Mouse (Mus musculus): ENCODE measurements around the gene Olfr670. TPM values are rescaled to one million over a fixed set of nuclear protein-coding genes. Genes with fewer than 3 reads are reported as not detected.
"Not testable (repeated sequence)": the region's sequence is repeated elsewhere in the genome, so short reads cannot be mapped to it uniquely, and the experiment has no call there.

The Olfr670 gene
- not detected in 2 replicates for polyA plus RNA-seq (2012; rRNA removed)

DNA sequence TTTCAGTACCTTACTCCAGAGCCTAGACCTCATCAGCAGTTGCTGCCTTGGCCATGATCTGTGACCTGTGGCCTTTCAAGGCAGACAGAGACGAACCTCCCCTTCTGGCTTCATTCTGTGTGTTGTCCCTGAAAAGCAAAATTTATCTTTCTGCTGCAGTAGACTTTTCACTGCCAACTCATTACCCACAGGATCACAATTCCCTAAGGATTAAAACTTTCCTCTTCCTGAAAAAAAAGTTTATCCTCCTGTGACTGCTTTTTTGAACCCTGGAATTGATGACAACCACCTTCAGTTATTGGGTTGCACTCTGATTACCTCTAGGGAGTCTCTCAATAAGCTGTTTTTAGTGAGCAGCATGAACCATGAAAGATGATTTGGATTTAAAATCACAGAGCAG lies at the start of gene Olfr670:
Gene Olfr670 (minus strand): TSS at position 101 of the 400 bp plus-strand sequence.
- H3K36me3 ChIP-seq (ENCODE audit: control insufficient read depth, insufficient read depth, low read length): no peaks in the 10 kb centered on the region
- 53% methylated on average over 1 of the region's 1 CpGs for WGBS
- DNase-seq (ENCODE audit: low read depth in 1 of 2, low spot score in 2 of 2): no peak
- TF ChIP-seq POLR2A (IDR thresholded peaks at IDR 0.05; ENCODE audit: low read depth, low read length) (no peak), CTCF (IDR thresholded peaks at IDR 0.05; ENCODE audit: extremely low read depth, insufficient read depth, insufficient read length, insufficient replicate concordance) (no peak)
- no peak within 1 kb of the TSS for H3K27ac ChIP-seq (ENCODE audit: insufficient read depth, low read length)
- no peaks in the 10 kb centered on the region for H3K27me3 ChIP-seq (ENCODE audit: control insufficient read depth, insufficient read depth, low read length)
- no peak within 1 kb of the TSS for H3K4me3 ChIP-seq (ENCODE audit: extremely low read depth, insufficient read depth, insufficient read length)
- no peaks in the 10 kb centered on the region for H3K4me1 ChIP-seq (ENCODE audit: control insufficient read depth, insufficient read depth, insufficient read length)

- DNase-seq (ENCODE audit: low read depth in 1 of 2, low spot score in 2 of 2): no peak
- H3K27ac ChIP-seq (ENCODE audit: insufficient read depth, low read length): no peak within 1 kb of the TSS
- no peaks in the 10 kb centered on the region for H3K27me3 ChIP-seq (ENCODE audit: control insufficient read depth, insufficient read depth, low read length)
- H3K4me3 ChIP-seq (ENCODE audit: extremely low read depth, insufficient read depth, insufficient read length): no peak within 1 kb of the TSS
- no peaks in the 10 kb centered on the region for H3K4me1 ChIP-seq (ENCODE audit: control insufficient read depth, insufficient read depth, insufficient read length)
- TF ChIP-seq POLR2A (IDR thresholded peaks at IDR 0.05; ENCODE audit: low read depth, low read length): no peak
- no peaks in the 10 kb centered on the region for H3K36me3 ChIP-seq (ENCODE audit: control insufficient read depth, insufficient read depth, low read length)
Observed at GRCm38 (mm10) chr7:105001929-105002328, 39.5 kb upstream of the Olfr670 start, which contains the start of gene Olfr672. Olfr672 (minus strand) TSS chr7:105002029.

DNA sequence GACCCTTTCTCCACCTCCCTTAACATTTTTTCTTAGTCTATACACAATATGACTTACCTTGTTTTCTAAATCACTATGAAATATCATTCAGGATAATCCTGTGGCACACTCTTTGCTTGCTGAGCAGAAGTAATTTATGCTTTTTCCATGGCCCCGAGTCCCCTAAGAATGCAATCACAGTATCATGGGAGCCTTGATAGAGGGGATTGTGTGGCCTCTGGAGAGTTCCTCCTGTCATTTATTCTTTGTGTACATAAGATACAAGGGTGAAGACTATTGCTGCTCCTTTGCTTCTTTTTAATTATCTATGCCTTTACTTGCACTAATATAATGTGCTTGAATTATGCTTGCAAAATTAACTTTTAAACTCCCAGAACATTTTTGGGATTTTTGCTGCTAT lies 16.6 kb upstream of the Olfr670 start, which contains the start of gene Olfr671:
Gene Olfr671 (minus strand): TSS at position 101 of the 400 bp plus-strand sequence.
- Histone ChIP-seq H3K4me1 (ENCODE audit: control insufficient read depth, insufficient read depth, insufficient read length) (no peaks in the 10 kb centered on the region), H3K36me3 (ENCODE audit: control insufficient read depth, insufficient read depth, low read length) (no peaks in the 10 kb centered on the region), H3K27me3 (ENCODE audit: control insufficient read depth, insufficient read depth, low read length) (no peaks in the 10 kb centered on the region), H3K4me3 (ENCODE audit: extremely low read depth, insufficient read depth, insufficient read length) (no peak within 1 kb of the TSS), H3K27ac (ENCODE audit: insufficient read depth, low read length) (no peak within 1 kb of the TSS)
- DNase-seq (ENCODE audit: low read depth in 1 of 2, low spot score in 2 of 2): no peak
- TF ChIP-seq CTCF (IDR thresholded peaks at IDR 0.05; ENCODE audit: extremely low read depth, insufficient read depth, insufficient read length, insufficient replicate concordance) (no peak), POLR2A (IDR thresholded peaks at IDR 0.05; ENCODE audit: low read depth, low read length) (no peak)
- WGBS: 86% methylated on average over 1 of the region's 1 CpGs

GRCm38 (mm10) chr7:104972507-104972906 lies 10.1 kb upstream of the Olfr670 start:
- H3K27me3 ChIP-seq (ENCODE audit: control insufficient read depth, insufficient read depth, low read length); H3K4me3 ChIP-seq (ENCODE audit: extremely low read depth, insufficient read depth, insufficient read length); DNase-seq (ENCODE audit: low read depth in 1 of 2, low spot score in 2 of 2); H3K36me3 ChIP-seq (ENCODE audit: control insufficient read depth, insufficient read depth, low read length); H3K27ac ChIP-seq (ENCODE audit: insufficient read depth, low read length); H3K4me1 ChIP-seq (ENCODE audit: control insufficient read depth, insufficient read depth, insufficient read length): not testable (repeated sequence)
- 64% methylated on average over 2 of the region's 2 CpGs for WGBS

- H3K36me3 ChIP-seq (ENCODE audit: control insufficient read depth, insufficient read depth, low read length); H3K4me3 ChIP-seq (ENCODE audit: extremely low read depth, insufficient read depth, insufficient read length); DNase-seq (ENCODE audit: low read depth in 1 of 2, low spot score in 2 of 2); H3K27ac ChIP-seq (ENCODE audit: insufficient read depth, low read length); H3K4me1 ChIP-seq (ENCODE audit: control insufficient read depth, insufficient read depth, insufficient read length); H3K27me3 ChIP-seq (ENCODE audit: control insufficient read depth, insufficient read depth, low read length): not testable (repeated sequence)
- WGBS: 91% methylated on average over 16 of the region's 16 CpGs
Observed at GRCm38 (mm10) chr7:104950234-104950633, 12.2 kb downstream of the Olfr670 start.

DNA sequence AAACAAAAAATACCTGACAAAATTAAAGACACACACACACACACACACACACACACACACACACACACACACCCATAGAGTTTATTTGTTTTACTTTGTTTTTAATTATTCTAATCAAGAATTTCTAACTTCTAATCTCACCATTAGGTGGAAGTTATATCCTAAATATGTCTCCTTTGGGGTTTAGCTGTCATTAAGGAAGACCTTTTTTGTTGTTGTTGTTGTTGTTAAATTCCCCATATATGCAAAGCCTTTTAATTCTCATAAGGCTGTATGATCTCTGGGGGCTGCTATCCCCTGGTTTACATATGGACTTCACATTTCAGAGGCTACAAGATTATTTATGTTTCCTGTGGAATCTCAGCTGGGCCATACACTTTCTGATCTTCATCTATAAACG lies 28.5 kb downstream of the Olfr670 start, which contains the start of gene Olfr669:
Gene Olfr669 (plus strand): TSS at position 301 of the 400 bp plus-strand sequence.
- TF ChIP-seq CTCF (IDR thresholded peaks at IDR 0.05; ENCODE audit: extremely low read depth, insufficient read depth, insufficient read length, insufficient replicate concordance) (no peak), POLR2A (IDR thresholded peaks at IDR 0.05; ENCODE audit: low read depth, low read length) (no peak)
- H3K36me3 ChIP-seq (ENCODE audit: control insufficient read depth, insufficient read depth, low read length): no peaks in the 10 kb centered on the region
- 87% methylated on average over 1 of the region's 1 CpGs for WGBS

GRCm38 (mm10) chr7:104927957-104928356 lies 34.5 kb downstream of the Olfr670 start, which contains the start of gene Olfr668:
Olfr668 (minus strand) TSS chr7:104928057.
- Histone ChIP-seq H3K4me3 (ENCODE audit: extremely low read depth, insufficient read depth, insufficient read length) (no peak within 1 kb of the TSS), H3K4me1 (ENCODE audit: control insufficient read depth, insufficient read depth, insufficient read length) (no peaks in the 10 kb centered on the region), H3K27ac (ENCODE audit: insufficient read depth, low read length) (no peak within 1 kb of the TSS), H3K27me3 (ENCODE audit: control insufficient read depth, insufficient read depth, low read length) (no peaks in the 10 kb centered on the region), H3K36me3 (ENCODE audit: control insufficient read depth, insufficient read depth, low read length) (no peaks in the 10 kb centered on the region)
- TF ChIP-seq CTCF (IDR thresholded peaks at IDR 0.05; ENCODE audit: extremely low read depth, insufficient read depth, insufficient read length, insufficient replicate concordance) (no peak), POLR2A (IDR thresholded peaks at IDR 0.05; ENCODE audit: low read depth, low read length) (no peak)
- no peak for DNase-seq (ENCODE audit: low read depth in 1 of 2, low spot score in 2 of 2)
- WGBS: 64% methylated on average over 1 of the region's 1 CpGs

More for the DNA sequence above, 28.5 kb downstream of the Olfr670 start, which contains the start of gene Olfr669:
- no peaks in the 10 kb centered on the region for H3K4me1 ChIP-seq (ENCODE audit: control insufficient read depth, insufficient read depth, insufficient read length)
- no peak within 1 kb of the TSS for H3K27ac ChIP-seq (ENCODE audit: insufficient read depth, low read length)
- no peak within 1 kb of the TSS for H3K4me3 ChIP-seq (ENCODE audit: extremely low read depth, insufficient read depth, insufficient read length)
- no peak for DNase-seq (ENCODE audit: low read depth in 1 of 2, low spot score in 2 of 2)
- H3K27me3 ChIP-seq (ENCODE audit: control insufficient read depth, insufficient read depth, low read length): no peaks in the 10 kb centered on the region
